Mouse (Mus musculus) activated CD4-positive, CD25-positive, alpha-beta regulatory T cell, adult 4 months (primary cell): ENCODE measurements around the gene Miga2. TPM values are rescaled to one million over a fixed set of nuclear protein-coding genes. Genes with fewer than 3 reads are reported as not detected.

Experiments
- ATAC-seq: one replicate; pipeline ENCODE4 v1.8.0; 2017
- polyA plus RNA-seq, 2 experiments: library from polyadenylated mRNA; unstranded; fragments of 100-300 nt; shearing (Covaris generic); gene quantifications; one replicate each; pipeline ENCODE4 v1.2.1; 2017

Gene Miga2
- polyA plus RNA-seq, 2 experiments from 2014 or later, result 1.3 to 7.4 TPM

DNA sequence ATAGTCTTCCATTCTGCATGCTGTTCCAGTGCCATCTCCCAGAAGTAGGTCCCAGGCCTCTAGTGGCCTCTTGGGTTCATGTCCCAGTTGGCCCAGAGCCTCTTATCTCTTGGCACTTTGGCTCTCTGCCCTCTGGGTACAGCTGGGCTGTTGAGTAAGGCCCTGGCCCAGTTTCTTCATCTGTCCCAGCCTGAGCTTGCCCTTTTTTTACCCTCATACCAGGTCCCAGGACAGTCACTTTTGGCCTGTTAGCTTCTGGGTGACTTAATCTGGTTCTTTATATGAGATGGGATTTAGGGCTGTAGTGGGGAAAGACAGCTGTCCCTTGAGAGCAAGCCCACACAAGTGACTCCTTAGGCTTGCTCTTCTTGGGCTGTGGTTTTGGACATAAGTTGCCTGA is 65.1 kb downstream of the Miga2 start:
- ATAC-seq, result no peak

Other genes with a start within 250 kb of the Miga2 start
- 10 to 100 TPM; 14.5 to 15.2 TPM for gene Zer1, start 239.6 kb upstream of the Miga2 start, polyA plus RNA-seq
- gene Tbc1d13, start 230.5 kb upstream of the Miga2 start, polyA plus RNA-seq, result 1 to 10 TPM; 6.8 to 6.9 TPM
- gene Endog, start 192.7 kb upstream of the Miga2 start, polyA plus RNA-seq, result 1 to 10 TPM; 2.6 to 3.3 TPM
- gene Spout1, start 185.8 kb upstream of the Miga2 start, polyA plus RNA-seq, result 10 to 100 TPM; 32.0 to 33.8 TPM
- gene Kyat1, start 158.4 kb upstream of the Miga2 start, polyA plus RNA-seq, result 1 to 10 TPM; 7.0 to 7.7 TPM
- 10 to 100 TPM; 34.4 to 38.4 TPM for gene Lrrc8a, start 126.5 kb upstream of the Miga2 start, polyA plus RNA-seq
- gene Gm28035, start 123.7 kb upstream of the Miga2 start, polyA plus RNA-seq, result not detected
- gene Phyhd1, start 98.0 kb upstream of the Miga2 start, polyA plus RNA-seq, result 1 to 10 TPM; 3.9 to 4.8 TPM
- gene Gm28038, start 83.2 kb upstream of the Miga2 start, polyA plus RNA-seq, result not detected
- 10 to 100 TPM; 11.6 to 13.6 TPM for gene Dolk, start 77.9 kb upstream of the Miga2 start, polyA plus RNA-seq
- 10 to 100 TPM; 25.8 to 30.6 TPM for gene Nup188, start 77.8 kb upstream of the Miga2 start, polyA plus RNA-seq
- 100 to 1,000 TPM in 1 of 2 experiments, 10 to 100 TPM in 1; 80.5 to 105 TPM for gene Sh3glb2, start 4.9 kb upstream of the Miga2 start, polyA plus RNA-seq
- gene Dolpp1, start 28.0 kb downstream of the Miga2 start, polyA plus RNA-seq, result 10 to 100 TPM; 15.3 to 18.3 TPM
- 1 to 10 TPM; 2.9 to 3.5 TPM for gene Crat, start 51.6 kb downstream of the Miga2 start, polyA plus RNA-seq
- gene Ptpa, start 51.8 kb downstream of the Miga2 start, polyA plus RNA-seq, result 10 to 100 TPM; 46.4 to 73.2 TPM
- under 1 TPM in 1 of 2 experiments, not detected in 1; 0.16 TPM for gene Ier5l, start 110.0 kb downstream of the Miga2 start, polyA plus RNA-seq
- 1 to 10 TPM; 1.2 to 2.0 TPM for gene Cstad, start 230.8 kb downstream of the Miga2 start, polyA plus RNA-seq